Mouse (Mus musculus) erythroblast, embryonic 14.5 days (primary cell): Measurements from ENCODE around the gene Ppp1r16b.

Source experiments
- GATA1 ChIP-seq: IDR thresholded peaks from 2 replicates; pipeline ENCODE4 v1.6.1; 2012; ENCODE audit warnings: low read length, inconsistent platforms, mixed read lengths
- TAL1 ChIP-seq: IDR thresholded peaks from 3 replicates; pipeline ENCODE4 v1.6.1; 2012; ENCODE audit warnings: low read length, inconsistent platforms, mixed read lengths

- TF ChIP-seq GATA1 (no peak), TAL1 (no peak)
These were observed 9.6 kb downstream of the Ppp1r16b start for GRCm38 (mm10) chr2:158674759-158675158.
